Mouse (Mus musculus): ENCODE measurements around the gene Myo1b.

- TF ChIP-seq CTCF (IDR thresholded peaks at IDR 0.05; ENCODE audit: low read depth, low read length) (no peak), POLR2A (IDR thresholded peaks at IDR 0.05; ENCODE audit: extremely low read depth, insufficient read depth, low read length) (no peak)
Observed at GRCm38 (mm10) chr1:51740626-51741231, 175.1 kb downstream of the Myo1b start.

Measured in liver, adult 2 months (tissue).